Comparison of ENCODE assay signal across 8 mouse cellular contexts in the genomic region with DNA sequence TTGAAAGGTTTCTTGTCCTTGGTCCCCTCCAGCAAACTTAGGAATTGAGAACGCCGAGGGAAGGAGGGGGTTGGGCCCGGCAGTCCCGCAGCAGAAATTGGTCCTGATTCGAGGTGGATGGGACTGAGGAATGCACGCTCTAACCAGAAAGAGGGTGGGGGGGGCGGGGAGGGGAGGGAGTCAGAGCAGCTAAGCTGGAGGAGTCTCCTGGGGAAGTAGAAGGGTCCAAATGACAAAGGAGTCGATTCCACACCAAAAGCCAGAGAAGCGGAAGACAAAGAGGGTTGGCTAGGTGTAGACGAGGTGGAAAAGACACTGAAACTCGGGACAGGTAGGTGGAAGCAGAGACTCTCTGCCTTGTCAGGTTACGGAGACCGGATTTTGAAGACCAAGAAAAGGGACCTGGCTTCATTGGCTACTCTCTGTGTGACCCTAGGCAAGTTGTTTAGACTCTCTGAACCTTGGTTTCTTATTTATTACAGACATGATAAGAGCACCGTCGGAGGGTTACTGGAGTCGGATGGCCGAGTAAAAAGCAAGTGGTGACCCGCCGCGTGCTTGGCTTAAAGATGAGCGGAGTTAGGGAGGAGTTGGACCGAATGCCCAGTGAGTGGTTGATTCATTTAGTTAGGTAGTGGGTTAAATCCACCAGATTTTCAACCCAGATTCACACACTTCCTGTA. TPM values are rescaled to one million over a fixed set of nuclear protein-coding genes. Genes with fewer than 3 reads are reported as not detected.
DNase-seq lines count a peak whose midpoint lies in the region; ATAC-seq and TF ChIP-seq lines count a peak whose summit lies in the region.

A gene (plus strand): TSS at position 192 of the 683 bp plus-strand sequence.

- no peak for TF ChIP-seq POLR2A in cortical plate, adult 2 months (IDR thresholded peaks at IDR 0.05; ENCODE audit: extremely low read depth, insufficient read depth, low read length)

- intact Hi-C loops in left cerebral cortex, postnatal 10 days (cut with DNase I), result loop anchor here (5.0 to 10.0 kb wide), 3 partner anchors 66 to 148 kb away; no protein-coding TSS in a partner anchor

- peaks cover 59% of the 10 kb centered on the region for H3K4me1 ChIP-seq in lung, embryonic 15.5 days
- no peaks in the 10 kb centered on the region for H3K4me1 ChIP-seq in cortical plate, adult 2 months (ENCODE audit: control insufficient read depth, insufficient read depth, low read length)
- peaks cover 52% of the 10 kb centered on the region for H3K4me1 ChIP-seq in heart, embryonic 12.5 days (replicated peaks)
- peaks cover 30% of the 10 kb centered on the region for H3K4me1 ChIP-seq in neural tube, embryonic 14.5 days (ENCODE audit: control insufficient read depth, insufficient read depth, low read length)

- no peak for DNase-seq in lung, postnatal 36 days
- no peak for DNase-seq in left cerebral cortex, postnatal 10 days (ENCODE audit: extremely low spot score in 1 of 2, low spot score in 2 of 2)
- no peak for DNase-seq in thymus, postnatal 0 days (ENCODE audit: low spot score)
- DNase-seq in spleen, postnatal 10 days (ENCODE audit: low spot score in 2 of 2), result no peak

- no peaks in the 10 kb centered on the region for H3K9me3 ChIP-seq in lung, embryonic 15.5 days
- no peaks in the 10 kb centered on the region for H3K9me3 ChIP-seq in heart, embryonic 12.5 days (replicated peaks)
- no peaks in the 10 kb centered on the region for H3K9me3 ChIP-seq in neural tube, embryonic 14.5 days (ENCODE audit: control insufficient read depth, low read length)

- H3K36me3 ChIP-seq in lung, embryonic 15.5 days, result peaks cover 11% of the 10 kb centered on the region
- H3K36me3 ChIP-seq in heart, embryonic 12.5 days, result peaks cover 18% of the 10 kb centered on the region
- H3K36me3 ChIP-seq in neural tube, embryonic 14.5 days (ENCODE audit: control insufficient read depth, insufficient read depth, low read length), result peaks cover 13% of the 10 kb centered on the region; the same call in 1 of the 2 replicates

- peak within 1 kb of the TSS; percentile 86 for H3K4me3 ChIP-seq in lung, embryonic 15.5 days
- H3K4me3 ChIP-seq in cortical plate, adult 2 months (ENCODE audit: insufficient read depth, low read length), result peak within 1 kb of the TSS; percentile 92
- peak within 1 kb of the TSS; percentile 84 for H3K4me3 ChIP-seq in heart, embryonic 12.5 days
- peak within 1 kb of the TSS; percentile 72 for H3K4me3 ChIP-seq in neural tube, embryonic 14.5 days (ENCODE audit: low read depth, low read length)

- peak within 1 kb of the TSS; percentile 82 for H3K4me2 ChIP-seq in lung, embryonic 15.5 days
- peak within 1 kb of the TSS; percentile 76 for H3K4me2 ChIP-seq in heart, embryonic 12.5 days
- H3K4me2 ChIP-seq in neural tube, embryonic 14.5 days (ENCODE audit: low read depth, low read length), result peak within 1 kb of the TSS; percentile 74

- H3K9ac ChIP-seq in lung, embryonic 15.5 days, result peak within 1 kb of the TSS; percentile 96
- peak within 1 kb of the TSS; percentile 97 for H3K9ac ChIP-seq in heart, embryonic 12.5 days
- H3K9ac ChIP-seq in neural tube, embryonic 14.5 days (replicated peaks; ENCODE audit: low read depth, low read length), result peak within 1 kb of the TSS; percentile 96

- 9% methylated on average over 22 of the region's 22 CpGs for WGBS in lung, embryonic 15.5 days
- 4% methylated on average over 21 of the region's 22 CpGs for WGBS in heart, embryonic 12.5 days
- WGBS in neural tube, embryonic 14.5 days, result 4% methylated on average over 22 of the region's 22 CpGs

- ATAC-seq in lung, embryonic 15.5 days (ENCODE audit: borderline replicate concordance, extremely low read depth, low FRiP score, low TSS enrichment), result no peak
- ATAC-seq in heart, embryonic 12.5 days (ENCODE audit: insufficient number of reproducible peaks, low FRiP score), result no peak
- no peak for ATAC-seq in neural tube, embryonic 14.5 days (ENCODE audit: low read depth)

- no peak for TF ChIP-seq CTCF in cortical plate, adult 2 months (IDR thresholded peaks at IDR 0.05; ENCODE audit: extremely low read depth, insufficient read depth, low read length)

- peak within 1 kb of the TSS; percentile 99 for H3K27ac ChIP-seq in lung, embryonic 15.5 days
- peak within 1 kb of the TSS; percentile 96 for H3K27ac ChIP-seq in cortical plate, adult 2 months (ENCODE audit: insufficient read depth, low read length)
- peak within 1 kb of the TSS; percentile 99 for H3K27ac ChIP-seq in heart, embryonic 12.5 days (ENCODE audit: poor library complexity, severe bottlenecking)
- H3K27ac ChIP-seq in neural tube, embryonic 14.5 days (ENCODE audit: low read depth, low read length), result peak within 1 kb of the TSS; percentile 93

- H3K27me3 ChIP-seq in lung, embryonic 15.5 days, result no peaks in the 10 kb centered on the region
- no peaks in the 10 kb centered on the region for H3K27me3 ChIP-seq in heart, embryonic 12.5 days (replicated peaks)
- H3K27me3 ChIP-seq in neural tube, embryonic 14.5 days (ENCODE audit: control insufficient read depth, insufficient read depth, low read length), result no peaks in the 10 kb centered on the region; the same call in 1 of the 2 replicates

RNA-seq across cellular contexts. Expression of the gene that starts here (rescaled TPM):
- polyA plus RNA-seq in lung, embryonic 15.5 days (2015; fragmentation: Nextera tagmentation; extraction: Ambion mirVana), result 45.5 and 47.0 TPM in 2 replicates
- 13.3 and 16.1 TPM in 2 replicates for polyA plus RNA-seq in cortical plate, adult 2 months (2012; rRNA removed)
- polyA plus RNA-seq in heart, embryonic 12.5 days (2016; fragmentation: Nextera tagmentation; extraction: Ambion mirVana), result 59.2 and 61.6 TPM in 2 replicates
- 10 to 100 TPM; 15.2 to 16.5 TPM for total RNA-seq in left cerebral cortex, postnatal 10 days (2021)
- 37.7 and 58.9 TPM in 2 replicates for polyA plus RNA-seq in neural tube, embryonic 14.5 days (2014; fragmentation: Nextera tagmentation; extraction: Ambion mirVana)
- polyA plus RNA-seq in thymus, postnatal 0 days (2015; fragmentation: Nextera tagmentation; extraction: Ambion mirVana), result 4.9 and 6.4 TPM in 2 replicates
